Mouse (Mus musculus): Measurements from ENCODE around the gene Tmem266. TPM values are rescaled to one million over a fixed set of nuclear protein-coding genes. Genes with fewer than 3 reads are reported as not detected.

Gene Tmem266
- polyA plus RNA-seq (2015; fragmentation: Nextera tagmentation; extraction: Ambion mirVana) = 0.79 and 0.93 TPM in 2 replicates

DNA sequence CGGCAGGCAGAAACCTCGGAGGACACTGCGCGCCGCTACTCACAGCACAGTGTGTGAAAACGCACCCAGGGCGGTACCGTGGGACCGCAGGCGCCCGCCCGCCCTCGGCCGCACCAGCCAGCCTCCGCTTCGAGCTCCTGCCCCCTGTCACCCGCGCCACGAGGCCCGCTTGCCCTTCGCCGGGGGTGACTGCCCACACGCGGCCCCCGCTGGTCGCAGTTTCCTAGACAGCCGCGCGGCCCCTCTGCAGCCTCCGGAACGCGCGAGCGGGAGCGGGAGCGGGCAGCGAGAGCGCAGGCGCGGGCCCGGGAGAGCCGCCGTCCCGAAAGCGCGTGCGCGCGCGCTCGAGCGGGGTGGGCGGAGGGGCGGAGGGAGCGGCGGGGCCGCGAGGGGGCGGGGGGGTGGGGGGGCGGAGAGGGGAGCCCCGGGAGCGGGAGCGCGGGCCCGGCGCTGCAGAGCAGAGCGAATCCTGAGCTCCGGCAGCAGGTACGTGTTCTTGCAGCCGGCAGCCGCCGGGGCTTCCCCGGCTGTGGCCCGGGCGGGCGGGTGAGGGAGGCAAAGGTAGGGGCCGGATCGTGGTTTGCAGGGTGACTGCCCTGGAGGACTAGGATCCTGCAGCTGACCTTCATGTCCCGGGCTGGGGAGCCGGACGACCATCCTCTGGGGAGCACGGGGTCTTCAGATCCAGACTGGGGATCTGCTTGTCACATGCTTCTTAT lies at the start of gene Tmem266, which contains the start of gene Nrg4:
Gene Tmem266 (plus strand): TSS at position 399 of the 719 bp plus-strand sequence.
Gene Nrg4 (minus strand): TSS at position 330 of the 719 bp plus-strand sequence.
- H3K9me3 ChIP-seq = no peaks in the 10 kb centered on the region
- H3K27me3 ChIP-seq = peaks cover 66% of the 10 kb centered on the region
- peak within 1 kb of the TSS; percentile 77 for H3K9ac ChIP-seq
- peak within 1 kb of the TSS; percentile 84 for H3K4me2 ChIP-seq (replicated peaks)
- ATAC-seq (ENCODE audit: low FRiP score, low read depth) = peak; percentile 85
- 0% methylated on average over 76 of the region's 82 CpGs for WGBS
- no peak within 1 kb of the TSS for H3K27ac ChIP-seq
- peaks cover 14% of the 10 kb centered on the region for H3K4me1 ChIP-seq
- H3K4me3 ChIP-seq = peak within 1 kb of the TSS; percentile 73
- no peaks in the 10 kb centered on the region for H3K36me3 ChIP-seq

DNA sequence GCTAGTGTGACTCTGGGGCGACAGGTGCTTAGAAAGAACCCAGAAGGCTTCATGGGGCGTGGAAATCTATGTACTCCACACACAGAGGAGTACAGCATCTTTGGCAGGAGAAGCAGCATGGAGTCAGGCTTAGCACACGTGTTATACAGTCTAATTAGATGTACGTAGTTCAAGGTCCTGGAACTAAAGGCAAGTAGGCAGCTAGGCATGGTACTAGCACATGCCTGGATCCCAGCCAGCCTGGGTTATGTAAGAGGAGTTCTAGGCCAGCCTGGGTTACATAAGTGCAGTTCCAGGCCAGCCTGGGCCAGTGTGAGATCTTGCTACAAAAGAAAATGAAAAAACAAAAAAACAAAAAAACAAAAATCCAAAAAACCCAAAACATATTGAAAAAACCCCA lies 49.2 kb upstream of the Tmem266 start:
- Histone ChIP-seq H3K9ac (no peak overlapping the region), H3K27ac (no peak overlapping the region), H3K9me3 (no peaks in the 10 kb centered on the region), H3K27me3 (no peaks in the 10 kb centered on the region), H3K36me3 (no peaks in the 10 kb centered on the region), H3K4me1 (peaks cover 7% of the 10 kb centered on the region; the same call in 1 of the 2 replicates), H3K4me2 (replicated peaks) (no peak overlapping the region), H3K4me3 (no peak overlapping the region)
- no peak for ATAC-seq (ENCODE audit: low FRiP score, low read depth)
- 67% methylated on average over 4 of the region's 4 CpGs for WGBS

DNA sequence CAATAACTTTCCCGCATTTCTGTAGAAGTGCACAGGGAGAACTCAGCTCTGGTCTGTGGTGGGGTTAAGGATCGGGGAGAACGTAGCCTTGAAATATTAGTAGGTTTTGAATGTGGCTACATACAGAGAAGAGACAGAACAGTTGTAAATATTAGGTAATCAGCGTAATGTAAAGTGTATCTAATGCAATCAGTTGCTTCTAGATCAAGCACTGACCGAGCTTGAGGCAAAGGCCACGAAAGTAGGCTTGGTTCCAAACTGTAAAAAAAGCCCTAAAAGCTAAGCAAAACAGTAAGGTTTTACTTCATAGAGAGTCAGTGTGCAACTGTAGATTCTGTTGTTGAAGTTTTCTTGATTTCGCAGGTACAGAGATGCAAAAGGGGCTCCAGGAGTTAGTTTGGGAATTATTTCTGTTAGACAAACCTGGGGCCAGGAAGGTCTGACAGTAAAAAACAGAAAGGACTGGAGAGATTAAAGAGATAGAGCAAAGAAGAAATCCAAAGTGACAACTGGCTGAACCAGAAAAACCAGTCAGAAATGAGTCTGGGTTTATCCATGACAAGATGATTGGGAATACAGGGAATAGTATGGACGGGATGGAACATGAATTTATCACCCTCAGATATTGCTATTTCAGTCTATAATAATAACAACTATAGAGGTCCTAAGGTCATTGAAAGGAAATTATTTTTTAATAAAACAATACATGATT lies 47.4 kb upstream of the Tmem266 start:
- Histone ChIP-seq H3K9ac (no peak overlapping the region), H3K4me1 (peaks cover 7% of the 10 kb centered on the region), H3K27me3 (no peaks in the 10 kb centered on the region), H3K36me3 (no peaks in the 10 kb centered on the region), H3K4me3 (no peak overlapping the region), H3K27ac (no peak overlapping the region), H3K9me3 (no peaks in the 10 kb centered on the region), H3K4me2 (replicated peaks) (no peak overlapping the region)
- 80% methylated on average over 8 of the region's 8 CpGs for WGBS
- ATAC-seq (ENCODE audit: low FRiP score, low read depth) = no peak

DNA sequence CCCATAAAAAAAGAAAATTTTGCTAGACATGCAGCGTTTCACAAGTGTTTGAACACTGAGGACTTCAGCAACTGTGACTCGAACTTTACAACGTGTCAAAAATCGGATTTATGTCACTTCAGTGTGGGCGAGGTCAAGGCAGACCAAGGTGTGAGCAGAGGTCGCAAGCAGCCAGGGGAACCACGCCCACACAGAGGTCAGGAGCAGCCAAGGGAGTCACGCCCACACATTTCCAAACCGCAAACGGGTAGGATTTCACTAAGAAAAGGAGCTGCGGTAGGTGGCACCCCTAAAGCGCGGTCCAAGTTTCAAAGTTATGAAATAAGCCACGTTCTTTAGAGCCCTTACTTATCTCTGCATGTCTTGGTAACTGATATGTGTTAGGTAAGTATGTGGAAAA lies 43.2 kb upstream of the Tmem266 start:
- no peaks in the 10 kb centered on the region for H3K9me3 ChIP-seq
- no peaks in the 10 kb centered on the region for H3K27me3 ChIP-seq
- no peak overlapping the region for H3K27ac ChIP-seq
- peak overlapping the region; percentile 60 for H3K4me2 ChIP-seq (replicated peaks)
- H3K36me3 ChIP-seq = no peaks in the 10 kb centered on the region
- H3K4me1 ChIP-seq = peaks cover 13% of the 10 kb centered on the region
- no peak for ATAC-seq (ENCODE audit: low FRiP score, low read depth)
- 1% methylated on average over 14 of the region's 14 CpGs for WGBS
- H3K4me3 ChIP-seq = peak overlapping the region; percentile 18; the same call in 1 of the 2 replicates
- H3K9ac ChIP-seq = peak overlapping the region; percentile 45

DNA sequence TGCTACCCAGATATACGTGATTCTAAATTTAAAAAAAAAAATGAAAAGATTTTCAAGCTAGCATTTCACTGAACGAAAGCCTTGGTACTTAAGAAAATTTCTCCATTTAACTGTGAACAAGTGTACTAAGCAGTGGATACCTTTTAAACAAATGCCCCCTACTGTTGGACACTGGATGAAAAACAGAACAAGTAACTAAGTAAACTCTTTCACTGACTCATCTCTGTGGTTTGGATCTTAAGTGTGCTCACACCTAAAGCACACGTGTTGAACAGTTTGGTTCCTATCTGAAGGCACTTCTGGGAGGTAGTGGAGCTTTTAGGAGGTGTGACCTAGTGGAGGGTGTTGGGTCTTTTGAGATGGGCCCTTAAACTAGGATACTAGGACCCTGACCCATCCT lies 41.5 kb upstream of the Tmem266 start:
- no peak overlapping the region for H3K4me2 ChIP-seq (replicated peaks)
- H3K27ac ChIP-seq = no peak overlapping the region
- no peak for ATAC-seq (ENCODE audit: low FRiP score, low read depth)
- no peak overlapping the region for H3K9ac ChIP-seq
- 77% methylated on average over 3 of the region's 3 CpGs for WGBS
- H3K36me3 ChIP-seq = no peaks in the 10 kb centered on the region
- no peaks in the 10 kb centered on the region for H3K9me3 ChIP-seq
- H3K4me1 ChIP-seq = peaks cover 13% of the 10 kb centered on the region
- no peaks in the 10 kb centered on the region for H3K27me3 ChIP-seq
- no peak overlapping the region for H3K4me3 ChIP-seq

DNA sequence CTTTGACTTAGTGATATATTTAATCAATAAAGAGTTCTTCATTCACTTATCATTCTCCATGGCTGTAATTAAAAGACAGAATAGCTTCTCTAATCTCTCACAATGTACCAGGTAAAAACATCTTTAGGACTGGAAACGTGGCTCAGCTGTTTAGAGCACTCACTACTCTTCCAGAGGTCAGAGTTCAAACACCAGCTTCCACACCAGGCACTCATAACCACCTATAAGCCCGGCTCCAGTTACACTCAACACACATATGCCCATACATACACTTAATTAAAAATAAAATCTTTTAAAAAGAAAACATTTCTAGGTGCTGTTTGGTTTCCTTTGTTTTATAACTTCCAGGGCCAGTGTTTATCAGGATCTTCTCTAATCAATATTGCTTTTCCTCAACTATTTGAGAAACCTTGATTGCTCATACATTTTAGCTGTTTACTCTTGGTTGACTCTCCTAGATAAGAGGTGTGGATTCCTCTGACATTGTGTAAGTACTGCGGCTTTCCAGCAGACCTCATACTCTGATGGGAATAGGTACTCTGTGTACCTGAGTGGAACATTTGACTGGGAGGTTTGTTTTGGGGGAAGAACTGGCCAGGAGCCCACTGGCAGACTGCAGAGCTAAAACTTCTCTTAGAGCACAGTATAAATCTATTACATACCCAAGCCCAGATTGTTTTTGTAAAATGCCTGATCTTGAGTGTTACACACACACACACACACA lies 37.1 kb upstream of the Tmem266 start:
- Histone ChIP-seq H3K9ac (no peak overlapping the region), H3K36me3 (no peaks in the 10 kb centered on the region), H3K4me2 (replicated peaks) (no peak overlapping the region), H3K27ac (no peak overlapping the region), H3K4me3 (no peak overlapping the region), H3K4me1 (peaks cover 6% of the 10 kb centered on the region; the same call in 1 of the 2 replicates), H3K27me3 (no peaks in the 10 kb centered on the region), H3K9me3 (no peaks in the 10 kb centered on the region)
- no peak for ATAC-seq (ENCODE audit: low FRiP score, low read depth)
- WGBS = 52% methylated on average over 3 of the region's 3 CpGs

DNA sequence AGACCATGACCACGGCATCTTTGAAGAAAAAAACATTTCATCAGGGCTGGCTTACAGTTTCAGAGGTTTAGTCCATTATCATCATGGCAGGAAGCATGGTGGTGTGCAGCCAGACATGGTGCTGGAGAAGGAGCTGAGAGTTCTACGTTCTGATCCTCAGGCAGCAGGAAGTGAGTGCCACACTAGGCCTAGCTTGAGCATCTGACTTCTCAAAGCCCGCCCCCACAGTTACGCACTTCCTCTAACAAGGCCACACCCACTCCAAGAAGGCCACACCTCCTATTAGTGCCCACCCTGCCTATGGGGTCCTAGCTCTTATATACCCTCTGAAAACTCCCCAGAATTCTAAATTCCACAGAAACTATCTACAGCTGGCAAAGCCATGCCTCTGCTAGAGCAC lies 34.7 kb upstream of the Tmem266 start:
- H3K4me1 ChIP-seq = no peaks in the 10 kb centered on the region
- H3K27me3 ChIP-seq = no peaks in the 10 kb centered on the region
- H3K4me2 ChIP-seq (replicated peaks) = no peak overlapping the region
- WGBS = 91% methylated on average over 4 of the region's 4 CpGs
- H3K9me3 ChIP-seq = 0 out of 2 replicates have a peak, but pooled peaks cover 5% of the 10 kb centered on the region
- no peak overlapping the region for H3K27ac ChIP-seq
- ATAC-seq (ENCODE audit: low FRiP score, low read depth) = no peak
- no peak overlapping the region for H3K9ac ChIP-seq
- no peaks in the 10 kb centered on the region for H3K36me3 ChIP-seq
- no peak overlapping the region for H3K4me3 ChIP-seq

DNA sequence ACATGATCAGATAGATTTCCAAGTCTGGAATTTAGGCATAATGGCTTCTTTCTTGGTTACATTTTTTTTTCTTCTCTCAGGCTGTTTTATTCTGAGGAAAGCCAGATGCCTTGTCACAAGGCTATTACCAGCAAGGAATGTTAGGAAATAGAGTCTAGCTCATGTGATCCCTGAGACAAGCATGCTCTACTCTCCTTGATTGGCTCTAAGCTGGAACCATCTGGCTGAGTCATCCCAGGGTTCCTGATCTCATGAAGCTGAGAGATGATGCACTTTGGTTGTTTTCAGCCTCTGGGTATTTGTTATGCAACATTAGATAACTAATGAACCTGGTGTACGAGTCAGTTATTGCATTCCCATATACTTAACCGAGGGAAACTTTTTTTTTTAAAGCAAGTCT lies 30.5 kb upstream of the Tmem266 start:
- Histone ChIP-seq H3K9me3 (0 out of 2 replicates have a peak, but pooled peaks cover 5% of the 10 kb centered on the region), H3K27me3 (no peaks in the 10 kb centered on the region), H3K4me2 (replicated peaks) (no peak overlapping the region), H3K9ac (no peak overlapping the region), H3K36me3 (no peaks in the 10 kb centered on the region), H3K4me3 (no peak overlapping the region), H3K4me1 (no peaks in the 10 kb centered on the region), H3K27ac (no peak overlapping the region)
- no peak for ATAC-seq (ENCODE audit: low FRiP score, low read depth)
- WGBS = 52% methylated on average over 2 of the region's 2 CpGs

DNA sequence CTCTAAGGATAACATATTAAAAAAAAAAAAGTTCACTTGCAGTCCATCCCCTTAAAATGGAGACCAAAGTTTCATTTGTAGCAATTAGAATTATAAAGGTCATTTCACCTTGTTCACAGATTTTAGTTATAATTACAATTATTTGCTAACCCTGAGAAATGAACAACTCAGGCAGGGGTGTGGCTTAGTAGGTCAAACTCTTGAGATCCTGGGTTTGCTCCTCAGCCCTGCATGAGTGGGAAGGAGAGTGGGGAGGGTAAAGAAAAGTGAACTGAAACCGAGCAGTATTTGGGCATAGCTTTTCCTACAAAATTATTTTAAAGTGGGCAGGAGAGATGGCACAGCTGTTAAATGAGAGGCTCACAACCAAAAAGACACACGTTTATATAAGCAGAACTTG lies 19.6 kb upstream of the Tmem266 start:
- 75% methylated on average over 2 of the region's 2 CpGs for WGBS
- no peaks in the 10 kb centered on the region for H3K9me3 ChIP-seq
- H3K4me1 ChIP-seq = no peaks in the 10 kb centered on the region
- no peak for ATAC-seq (ENCODE audit: low FRiP score, low read depth)
- no peak overlapping the region for H3K4me3 ChIP-seq
- H3K9ac ChIP-seq = no peak overlapping the region
- H3K36me3 ChIP-seq = no peaks in the 10 kb centered on the region
- no peak overlapping the region for H3K27ac ChIP-seq
- no peaks in the 10 kb centered on the region for H3K27me3 ChIP-seq
- H3K4me2 ChIP-seq (replicated peaks) = no peak overlapping the region

- H3K36me3 ChIP-seq = no peaks in the 10 kb centered on the region
- H3K9ac ChIP-seq = no peak overlapping the region
- H3K4me1 ChIP-seq = no peaks in the 10 kb centered on the region
- H3K27me3 ChIP-seq = no peaks in the 10 kb centered on the region
- H3K27ac ChIP-seq = no peak overlapping the region
- 68% methylated on average over 5 of the region's 5 CpGs for WGBS
- H3K4me3 ChIP-seq = no peak overlapping the region
- H3K4me2 ChIP-seq (replicated peaks) = no peak overlapping the region
- no peak for ATAC-seq (ENCODE audit: low FRiP score, low read depth)
- H3K9me3 ChIP-seq = no peaks in the 10 kb centered on the region
These were observed 19.2 kb upstream of the Tmem266 start for GRCm38 (mm10) chr9:55307557-55307956.

DNA sequence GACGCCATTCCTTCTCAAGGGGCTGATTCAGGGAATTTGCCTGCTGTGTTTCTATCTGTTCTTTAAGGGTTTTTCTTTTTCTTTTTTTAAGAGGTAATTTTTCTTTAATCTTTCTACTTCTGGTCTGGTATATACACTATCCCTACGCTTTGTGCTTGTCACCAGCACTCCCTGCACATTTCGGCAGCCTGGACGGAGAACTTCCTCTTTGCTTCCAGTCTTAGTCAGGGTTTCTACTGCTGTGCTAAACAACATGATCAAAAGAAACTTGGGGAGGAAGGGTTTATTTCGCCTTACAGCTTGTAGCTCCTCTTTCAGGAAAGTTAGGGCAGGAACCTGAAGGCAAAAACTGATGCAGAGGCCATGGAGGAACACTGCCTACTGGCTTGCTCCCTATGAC lies 18.3 kb upstream of the Tmem266 start:
- Histone ChIP-seq H3K4me2 (replicated peaks) (no peak overlapping the region), H3K27ac (no peak overlapping the region), H3K4me1 (no peaks in the 10 kb centered on the region), H3K9ac (no peak overlapping the region), H3K36me3 (no peaks in the 10 kb centered on the region), H3K9me3 (no peaks in the 10 kb centered on the region), H3K4me3 (no peak overlapping the region), H3K27me3 (no peaks in the 10 kb centered on the region)
- WGBS = 76% methylated on average over 5 of the region's 5 CpGs
- ATAC-seq (ENCODE audit: low FRiP score, low read depth) = no peak

DNA sequence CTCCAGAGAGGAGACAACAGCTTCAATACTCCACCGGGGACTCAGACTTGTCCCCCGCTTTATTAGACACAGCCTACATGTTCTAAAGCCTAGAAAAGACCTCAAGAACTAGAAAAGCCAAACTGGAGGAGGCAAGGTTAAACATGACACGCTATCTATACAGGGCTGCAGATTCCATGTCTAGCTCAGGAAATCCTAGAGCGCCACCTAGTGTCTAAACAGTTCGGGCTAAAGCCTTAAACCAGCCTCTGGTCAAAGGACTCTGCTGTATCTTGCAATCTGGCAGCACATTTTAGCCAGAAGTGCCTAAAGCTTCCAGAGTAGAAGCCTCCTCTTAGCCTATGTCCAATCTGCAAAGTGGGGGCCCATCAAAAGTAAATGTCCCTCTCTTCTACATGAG lies 15.2 kb upstream of the Tmem266 start:
- 11% methylated on average over 5 of the region's 5 CpGs for WGBS
- no peaks in the 10 kb centered on the region for H3K36me3 ChIP-seq
- no peak overlapping the region for H3K9ac ChIP-seq
- no peak overlapping the region for H3K4me2 ChIP-seq (replicated peaks)
- no peaks in the 10 kb centered on the region for H3K9me3 ChIP-seq
- no peak overlapping the region for H3K4me3 ChIP-seq
- peak; percentile 67; the same call in 1 of the 2 replicates for ATAC-seq (ENCODE audit: low FRiP score, low read depth)
- no peak overlapping the region for H3K27ac ChIP-seq
- no peaks in the 10 kb centered on the region for H3K27me3 ChIP-seq
- no peaks in the 10 kb centered on the region for H3K4me1 ChIP-seq
